Mouse (Mus musculus) gastrocnemius, postnatal 25 days (tissue): ENCODE measurements around the gene Tex2. TPM values are rescaled to one million over a fixed set of nuclear protein-coding genes. Genes with fewer than 3 reads are reported as not detected.
"Not testable (repeated sequence)": the region's sequence is repeated elsewhere in the genome, so short reads cannot be mapped to it uniquely, and the experiment has no call there.

Experiments used
- DNase-seq: peaks from one replicate; pipeline ENCODE4 v3.0.0; 2022
- total RNA-seq, 2 experiments: library from RNA; stranded (reverse); gene quantifications; 1 replicate in 1 of 2; 2 replicates in 1 of 2; pipeline ENCODE4 v1.2.3; 2021

The Tex2 gene
- total RNA-seq, 2 experiments from 2014 or later: 51.9 to 56.2 TPM

DNA sequence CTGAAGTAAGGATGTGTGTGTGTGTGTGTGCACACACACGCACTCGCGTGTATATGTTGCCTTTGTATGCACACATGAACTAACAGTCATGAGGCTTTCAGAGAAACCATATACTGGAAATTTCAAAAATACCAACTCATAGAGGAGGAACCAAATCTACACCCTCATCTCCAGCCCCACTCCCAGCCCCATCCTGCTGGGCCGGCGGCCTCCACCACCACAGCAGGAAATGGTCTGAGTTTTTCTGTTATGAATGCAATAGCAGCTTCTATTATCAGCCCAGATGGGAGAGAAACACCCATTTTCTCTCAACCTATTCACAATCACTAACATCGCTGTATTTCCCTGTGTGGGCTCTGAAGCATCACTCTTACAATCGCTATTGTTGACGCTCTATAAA is 8.8 kb upstream of the Tex2 start:
- no peak for DNase-seq

DNA sequence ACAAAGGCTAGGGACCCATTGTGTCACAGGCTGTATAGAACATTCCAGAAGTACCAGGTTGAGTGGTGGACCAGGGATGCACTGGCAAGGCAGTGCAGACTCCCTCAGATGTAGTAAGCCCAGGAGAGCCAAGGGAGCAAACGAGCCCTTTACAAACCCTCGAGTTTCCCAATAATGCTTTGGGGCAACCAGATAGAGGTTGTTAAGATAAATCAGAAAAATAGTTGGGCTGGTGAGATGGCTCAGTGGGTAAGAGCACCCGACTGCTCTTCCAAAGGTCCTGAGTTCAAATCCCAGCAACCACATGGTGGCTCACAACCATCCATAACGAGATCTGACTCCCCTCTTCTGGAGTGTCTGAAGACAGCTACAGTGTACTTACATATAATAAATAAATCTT is 5.5 kb upstream of the Tex2 start:
- not testable (repeated sequence) for DNase-seq

DNA sequence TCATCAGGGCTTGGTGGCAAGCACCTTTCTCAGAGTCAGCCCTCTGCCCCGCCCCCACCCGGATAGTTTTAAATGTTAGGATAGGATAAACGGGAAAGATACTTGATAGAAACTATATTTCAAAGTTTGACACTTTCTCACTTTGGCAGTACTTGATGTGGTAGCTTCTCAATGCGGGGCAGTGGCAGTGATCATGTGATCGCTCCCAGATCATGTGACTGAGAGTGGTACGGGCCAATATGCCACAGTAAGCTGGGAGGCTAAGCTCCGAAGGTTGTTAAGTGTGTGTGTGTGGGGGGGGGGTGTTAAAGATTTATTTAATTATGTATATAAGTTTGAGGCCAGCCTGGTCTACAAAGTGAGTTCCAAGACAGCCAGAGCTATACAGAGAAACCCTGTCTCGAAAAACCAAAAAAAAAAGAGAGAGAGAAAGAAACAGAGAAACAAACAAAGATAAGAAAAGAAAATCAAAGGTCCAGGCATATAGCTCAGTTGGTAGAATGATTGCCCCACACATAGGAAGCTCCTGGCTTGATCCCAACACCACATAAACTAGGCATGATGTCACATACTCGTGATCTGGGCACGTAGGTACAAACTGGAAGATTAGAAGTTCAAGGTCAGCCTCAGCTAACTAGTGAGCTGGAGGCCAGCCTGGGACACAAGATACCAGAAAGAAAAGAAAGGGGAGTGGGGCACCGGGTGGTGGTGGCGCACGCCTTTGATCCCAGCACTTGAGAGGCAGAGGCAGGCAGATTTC is 4.8 kb upstream of the Tex2 start:
- DNase-seq: no peak

DNA sequence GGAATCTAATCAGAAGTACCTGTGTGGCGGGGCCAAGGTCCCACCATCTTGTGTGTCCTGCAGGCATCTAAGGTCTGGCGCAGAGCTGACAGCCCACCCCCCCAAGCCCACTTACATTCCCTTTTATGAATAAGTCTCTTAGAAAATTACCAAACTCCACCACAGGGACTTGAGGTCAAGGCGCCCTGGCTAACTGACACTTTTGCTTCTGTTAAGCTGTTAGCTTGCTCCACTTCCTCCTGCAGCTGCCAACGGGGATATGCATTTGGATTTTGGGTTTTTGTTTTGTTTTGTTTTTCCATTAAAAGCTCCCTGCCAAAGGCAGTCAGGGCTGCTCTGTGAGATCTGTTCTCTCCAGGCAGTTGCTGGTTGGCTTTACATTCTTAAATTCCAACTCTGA is 2.3 kb upstream of the Tex2 start:
- no peak for DNase-seq

DNA sequence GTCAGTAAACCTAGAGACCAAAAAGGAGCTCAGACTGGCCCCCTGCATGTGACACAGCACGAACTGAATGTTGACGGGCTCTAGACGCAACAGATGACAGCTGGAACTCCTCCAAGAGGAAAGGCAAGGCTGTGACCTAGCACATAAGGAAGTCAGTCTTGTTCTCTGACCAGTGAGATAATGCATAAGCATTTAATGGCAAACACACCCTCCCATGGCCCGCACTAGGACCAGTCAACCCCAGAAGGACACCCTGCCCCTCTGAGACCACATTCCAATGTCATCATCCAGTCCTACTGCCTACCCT is 1.1 kb upstream of the Tex2 start:
- DNase-seq: no peak

DNA sequence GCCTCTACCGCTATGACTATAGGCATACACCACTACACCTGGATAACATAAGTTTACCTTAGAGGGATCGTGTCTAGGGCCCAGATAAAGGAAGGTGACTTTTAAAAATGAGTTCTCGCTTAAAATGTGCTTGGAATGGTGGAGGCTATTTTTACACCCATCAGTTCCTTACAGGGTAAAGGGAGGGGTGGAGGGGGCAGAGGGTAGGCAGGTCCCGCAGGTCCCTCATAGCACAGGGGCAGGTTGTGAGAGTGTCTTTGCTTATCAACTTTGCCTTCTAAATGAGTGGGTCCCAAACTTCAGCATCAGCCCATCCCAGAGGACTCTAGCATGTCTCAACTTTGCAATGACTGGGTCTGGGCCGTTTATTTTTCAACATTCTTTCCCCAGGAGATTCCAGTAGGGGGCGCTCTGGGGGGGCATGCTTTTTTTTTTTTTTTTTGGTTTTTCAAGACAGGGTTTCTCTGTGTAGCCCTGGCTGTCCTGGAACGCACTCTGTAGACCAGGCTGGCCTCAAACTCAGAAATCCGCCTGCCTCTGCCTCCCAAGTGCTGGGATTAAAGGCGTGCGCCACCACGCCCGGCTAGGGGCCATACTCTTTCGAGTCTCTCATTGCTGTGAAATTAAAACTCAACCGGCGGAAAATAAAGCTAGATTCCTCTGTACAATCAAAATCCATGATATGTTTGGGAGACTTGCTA is 565 bp upstream of the Tex2 start:
- no peak for DNase-seq

DNA sequence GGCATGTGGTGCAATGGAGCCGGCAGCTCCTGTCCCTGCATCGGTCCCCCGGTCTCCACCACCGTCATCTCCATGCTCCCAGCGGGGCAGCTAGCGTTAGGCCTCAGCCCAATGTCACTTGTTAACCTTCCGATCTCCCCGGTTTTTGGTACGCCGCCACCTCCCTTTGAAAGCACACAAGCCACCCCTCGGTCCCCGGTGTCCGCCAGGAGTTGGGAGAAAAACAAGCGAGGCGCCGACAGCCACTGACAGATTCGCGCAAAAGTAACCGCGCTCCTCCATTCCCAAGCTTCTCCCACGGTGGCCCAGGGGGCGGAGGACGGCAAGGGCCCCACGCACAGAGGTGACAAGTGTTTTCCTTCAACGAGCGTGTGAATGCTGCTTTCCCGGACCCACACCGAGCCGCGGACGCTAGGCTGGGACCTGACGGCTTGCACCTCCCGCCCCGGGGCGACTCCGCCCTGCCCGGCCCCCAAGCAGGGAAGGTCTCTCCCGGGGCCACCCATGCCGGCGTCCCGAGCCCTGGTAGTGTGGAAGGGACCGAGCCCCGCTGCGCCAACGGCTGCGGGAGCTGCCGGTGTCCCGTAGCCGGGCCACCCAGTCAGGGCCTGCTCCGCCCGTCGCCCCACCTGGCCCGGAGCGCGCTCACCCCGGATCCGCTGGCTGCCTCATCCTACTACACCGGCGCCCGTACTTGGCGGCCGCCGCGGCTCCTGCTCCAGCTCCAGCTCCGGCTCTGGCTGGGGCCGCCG is 838 bp downstream of the Tex2 start:
- DNase-seq: peak; percentile 45

DNA sequence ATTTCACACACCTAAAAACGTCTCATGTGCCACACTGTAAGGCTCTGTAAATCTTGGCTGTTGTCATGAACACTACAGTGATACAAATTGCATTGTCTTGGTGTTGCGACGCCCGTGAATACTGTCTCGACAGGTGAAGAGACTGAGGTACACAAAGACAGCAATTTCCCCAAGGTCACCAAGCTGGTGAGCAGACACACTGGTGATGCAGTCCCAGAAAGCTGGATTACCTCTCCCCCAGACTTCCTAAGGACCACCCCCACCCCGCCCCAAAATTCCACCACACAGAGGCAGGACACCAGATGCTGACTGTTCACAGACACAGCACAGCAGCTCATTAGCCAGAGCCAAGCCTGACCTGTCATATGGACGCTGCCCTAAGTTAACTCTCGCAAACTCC is 3.5 kb downstream of the Tex2 start:
- DNase-seq: no peak

DNA sequence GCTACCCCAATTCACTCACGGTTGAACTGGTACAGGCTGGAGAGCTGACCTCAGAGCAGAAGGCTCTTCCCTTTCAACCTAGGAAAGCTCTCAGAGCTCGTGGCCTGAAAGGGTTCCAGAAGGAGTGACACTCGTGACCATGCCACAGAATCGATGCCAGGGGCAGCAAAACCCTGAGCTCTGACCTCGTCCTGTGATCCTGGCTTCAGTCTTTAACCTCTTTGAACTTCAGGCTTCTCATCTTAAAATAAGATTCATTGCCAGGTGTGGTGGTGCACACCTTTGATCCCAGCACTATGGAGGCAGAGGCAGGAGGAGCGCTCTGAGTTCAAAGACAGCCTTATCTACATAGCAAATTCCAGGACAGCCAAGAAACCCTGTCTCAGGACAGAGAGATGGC is 5.9 kb downstream of the Tex2 start:
- no peak for DNase-seq

DNA sequence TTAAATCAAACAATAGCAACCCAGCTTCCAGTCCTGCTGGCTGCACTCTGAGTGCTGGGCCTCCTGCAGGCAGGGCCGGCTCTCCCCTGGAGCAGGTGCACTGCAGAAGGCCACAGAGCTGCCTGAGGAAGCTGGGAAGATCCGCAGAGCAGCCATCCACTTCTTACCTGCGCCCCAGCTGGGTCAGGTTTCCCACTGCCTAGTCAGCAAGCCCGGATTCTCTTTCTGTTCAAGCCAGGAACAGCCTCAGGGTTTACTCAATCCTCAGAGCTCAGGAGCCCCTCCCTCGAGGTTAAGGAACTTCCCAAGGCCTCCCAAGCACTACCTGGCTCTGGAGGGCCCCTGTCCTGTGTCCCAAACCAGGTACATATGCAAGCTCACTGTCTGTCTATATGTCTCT is 7.2 kb downstream of the Tex2 start:
- DNase-seq: no peak

DNA sequence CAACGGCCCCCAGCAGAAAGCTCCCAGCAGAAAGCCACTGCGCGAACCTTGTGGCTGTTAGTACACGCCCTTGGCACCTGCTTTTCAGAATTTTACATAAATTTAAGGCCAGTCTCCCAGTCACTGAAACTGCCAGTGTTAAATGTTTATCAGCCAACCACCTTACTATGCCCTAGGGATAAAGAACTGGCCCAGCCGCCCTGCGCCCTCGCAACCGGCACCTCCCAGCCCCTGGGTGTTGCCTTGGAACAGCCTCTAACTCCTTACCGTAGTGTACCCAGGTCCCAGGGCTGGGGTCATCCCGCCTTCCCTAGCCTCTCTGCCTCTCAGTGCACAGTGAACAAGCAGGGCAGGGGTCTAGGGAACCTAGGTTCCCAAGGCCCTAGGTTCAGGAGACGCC is 10.0 kb downstream of the Tex2 start:
- DNase-seq: no peak

DNA sequence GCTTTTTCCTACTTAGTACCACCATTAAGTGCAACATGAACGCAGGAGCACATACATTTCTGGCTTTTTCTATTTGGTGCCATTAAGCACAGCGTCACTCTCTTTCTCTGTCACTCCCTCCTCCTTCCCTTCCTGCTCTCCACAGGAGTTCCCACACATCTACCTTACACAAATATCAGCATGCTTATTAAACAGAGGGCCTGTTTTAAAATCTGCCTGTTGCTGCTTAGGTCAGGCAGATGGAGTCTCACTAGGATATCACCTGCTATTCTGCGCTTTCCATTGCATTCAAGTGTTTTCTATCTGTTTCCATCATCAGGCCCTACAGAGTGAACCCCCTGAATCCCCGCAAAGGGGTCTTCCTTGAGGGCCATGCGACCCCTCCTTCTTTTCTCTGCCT is 13.1 kb downstream of the Tex2 start:
- no peak for DNase-seq

DNA sequence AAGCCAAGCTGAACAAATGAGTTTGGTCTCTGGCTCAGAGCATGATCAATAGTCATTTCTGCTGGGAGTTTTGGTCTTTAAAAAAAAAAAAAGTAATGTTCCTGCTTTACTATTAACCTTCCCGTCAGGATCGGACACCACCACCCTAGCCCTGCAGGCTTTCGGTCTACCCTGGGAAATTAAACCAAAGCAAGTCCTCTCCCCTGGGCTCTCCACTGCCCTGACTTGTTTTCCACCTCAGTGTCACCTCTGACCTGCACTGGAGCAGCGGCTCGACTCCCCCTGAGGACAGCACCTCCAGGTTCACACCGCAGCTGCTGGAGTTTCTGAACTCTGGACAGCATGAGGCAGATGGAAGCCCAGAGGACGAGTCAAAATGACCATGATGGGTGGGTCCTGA is 13.9 kb downstream of the Tex2 start:
- no peak for DNase-seq

DNA sequence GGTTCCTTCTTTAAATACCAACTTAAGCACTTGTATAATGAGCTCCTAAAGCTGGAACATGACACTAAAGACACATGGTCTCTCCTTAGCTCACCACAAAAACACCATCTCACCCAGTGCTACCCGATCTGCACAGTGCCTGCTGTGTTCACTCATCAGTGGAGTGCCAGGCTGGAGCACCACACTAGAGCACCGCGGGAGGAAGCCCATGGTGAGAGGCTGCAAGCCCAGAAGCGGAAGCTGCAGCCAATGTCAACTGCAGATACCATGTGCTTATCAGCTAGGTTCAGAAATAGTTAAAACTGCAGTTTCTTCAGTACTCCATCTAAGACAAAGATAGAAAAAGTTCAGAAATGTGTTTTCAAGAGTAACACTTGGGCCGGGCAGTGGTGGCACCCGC is 14.9 kb downstream of the Tex2 start:
- DNase-seq: no peak

DNA sequence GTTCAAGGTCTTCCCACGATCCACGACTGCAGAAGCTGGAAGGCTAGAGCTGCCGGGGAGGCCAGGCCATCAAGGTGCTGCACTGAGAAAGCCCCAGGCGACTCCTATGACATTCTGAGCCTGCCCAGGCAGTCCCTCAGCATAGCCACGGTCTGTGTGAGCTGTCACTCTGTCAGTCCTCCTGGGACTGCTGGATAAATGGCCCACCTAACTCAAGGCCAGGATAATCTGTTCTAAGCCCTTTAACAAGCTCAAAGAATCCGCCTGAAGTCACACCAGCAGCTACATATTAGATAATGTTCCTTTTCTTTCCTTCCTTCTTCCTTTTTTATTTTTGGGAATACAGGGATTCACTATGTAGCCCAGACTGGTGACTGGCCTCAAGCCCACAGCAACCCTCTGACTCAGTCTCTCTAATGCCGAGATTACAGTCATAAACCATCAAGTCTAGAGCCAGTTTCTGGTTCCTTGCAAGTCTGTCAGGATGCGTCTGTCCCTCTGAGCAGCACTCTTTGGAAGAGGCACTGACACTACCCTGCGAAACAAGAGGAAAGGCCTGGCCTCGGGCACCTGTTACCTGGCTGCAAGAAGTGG is 15.4 kb downstream of the Tex2 start:
- no peak for DNase-seq

DNA sequence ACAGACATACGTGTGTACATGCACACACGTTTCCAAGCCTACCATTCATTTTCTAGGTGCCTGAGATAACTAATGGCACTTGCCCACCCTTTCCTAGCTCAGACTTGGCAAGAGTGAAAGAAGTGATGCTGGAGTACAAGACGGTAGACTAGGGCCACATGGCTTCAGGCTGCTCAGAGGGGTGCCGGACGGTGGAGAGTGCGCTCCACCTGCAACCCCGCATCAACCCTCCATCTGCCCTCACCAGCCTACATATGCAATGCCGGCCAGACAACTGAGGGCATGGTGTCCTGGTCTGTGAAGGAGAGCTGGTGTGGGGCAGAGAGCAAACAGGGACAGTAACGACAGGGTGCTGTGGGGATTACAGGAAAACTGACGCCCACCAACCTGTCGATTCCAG is 22.0 kb downstream of the Tex2 start:
- no peak for DNase-seq

DNA sequence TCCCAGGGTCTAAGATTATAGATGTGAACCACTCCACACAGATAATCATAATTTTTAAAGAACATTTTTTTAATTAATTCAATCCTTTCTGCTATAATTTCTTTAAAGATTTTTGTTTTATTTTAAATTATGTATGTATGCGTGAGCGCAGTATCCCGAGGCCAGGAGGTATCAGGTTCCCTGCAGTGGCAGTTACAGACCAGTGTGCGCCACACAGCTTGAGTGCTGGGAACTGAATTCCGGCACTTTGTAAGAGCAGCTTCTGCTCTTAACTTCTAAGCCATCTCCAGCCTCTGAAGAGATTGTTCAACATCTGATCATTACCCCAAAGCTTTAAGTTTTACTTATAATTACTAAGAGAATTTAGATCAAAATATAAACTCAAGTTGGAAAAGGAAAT is 23.1 kb downstream of the Tex2 start:
- no peak for DNase-seq

DNA sequence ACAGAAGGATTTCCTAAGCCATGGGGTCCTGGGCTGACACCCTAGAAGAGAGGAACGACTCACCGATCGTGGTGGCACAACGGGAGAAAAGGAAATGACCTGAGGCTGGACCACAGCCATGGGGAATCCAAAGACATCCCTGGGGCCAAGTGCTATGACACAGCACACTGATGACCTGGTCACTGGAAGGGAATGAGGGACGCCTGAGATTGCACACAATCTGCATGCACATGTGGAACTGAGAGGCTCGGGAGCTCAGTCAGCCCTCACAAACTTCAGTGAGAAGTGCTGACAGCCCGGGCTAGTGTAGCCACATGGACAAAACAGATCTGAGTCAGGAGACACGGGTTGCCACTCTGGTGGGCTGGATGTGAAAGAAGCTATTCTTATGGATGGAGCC is 24.4 kb downstream of the Tex2 start:
- no peak for DNase-seq

DNA sequence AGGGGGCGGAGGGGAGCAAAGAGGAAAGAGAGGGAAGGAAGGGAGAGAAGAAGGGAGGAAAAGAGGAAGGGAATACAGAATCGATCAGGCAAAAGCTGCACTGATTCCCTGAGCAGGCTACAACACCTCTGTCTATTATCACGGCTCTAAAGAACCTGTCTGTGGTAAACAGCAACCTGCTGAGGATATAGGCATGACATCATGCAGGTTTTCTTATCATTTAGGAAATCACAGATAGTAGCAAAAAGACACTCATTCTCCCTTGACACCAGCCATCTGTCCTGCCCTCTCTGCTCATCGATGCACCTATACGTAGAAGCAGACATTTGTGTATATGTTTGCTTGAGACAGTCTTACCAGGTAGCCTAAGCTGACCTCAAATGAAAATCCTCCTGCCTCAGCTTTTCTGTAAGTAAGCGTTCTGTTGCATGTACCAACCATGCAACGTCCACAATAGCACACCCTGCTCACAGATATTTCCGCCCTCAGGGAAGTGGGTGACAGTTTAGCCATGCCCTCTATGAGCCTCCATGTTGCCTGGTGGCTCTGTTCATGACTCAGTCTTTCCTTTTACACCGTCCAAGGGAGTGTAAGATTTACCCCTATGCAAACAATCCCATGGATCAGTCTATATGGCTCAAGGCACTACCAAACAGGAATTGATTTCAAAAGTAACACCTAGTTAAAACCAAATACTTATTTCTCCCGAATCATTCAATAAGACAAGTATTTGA is 25.3 kb downstream of the Tex2 start:
- no peak for DNase-seq

DNA sequence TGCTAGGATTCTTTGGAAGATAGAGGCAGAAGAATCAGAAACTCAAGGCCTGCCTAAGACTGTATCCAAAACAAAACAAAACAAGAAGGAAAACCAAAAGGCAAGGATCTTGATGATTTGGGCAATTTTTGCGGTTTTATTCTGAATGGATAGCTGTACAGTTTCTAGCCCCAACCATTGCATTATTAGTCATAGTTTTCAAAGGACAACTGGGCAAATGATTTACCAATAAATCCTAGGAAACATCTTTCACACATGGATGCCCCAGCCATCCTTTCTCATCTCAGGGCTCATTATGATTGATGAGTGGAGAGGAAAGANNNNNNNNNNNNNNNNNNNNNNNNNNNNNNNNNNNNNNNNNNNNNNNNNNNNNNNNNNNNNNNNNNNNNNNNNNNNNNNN is 29.4 kb downstream of the Tex2 start:
- DNase-seq: no peak

DNA sequence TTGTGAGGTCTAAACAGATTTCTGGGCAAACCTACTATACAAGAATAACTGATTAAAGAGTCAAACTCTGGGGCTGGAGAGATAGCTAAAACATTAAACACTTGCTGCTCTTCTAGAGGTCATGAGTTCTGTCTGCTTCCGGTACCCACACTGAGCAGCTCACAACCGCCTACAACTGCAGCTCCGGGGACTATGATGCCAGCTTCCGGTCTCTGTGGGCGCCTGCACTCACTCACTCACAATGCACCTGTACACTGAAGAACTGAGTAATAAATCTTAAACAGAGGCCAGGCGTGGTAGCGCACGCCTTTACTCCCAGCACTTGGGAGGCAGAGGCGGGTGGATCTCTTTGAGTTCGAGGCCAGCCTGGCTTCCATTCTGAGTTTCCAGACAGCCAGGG is 31.9 kb downstream of the Tex2 start:
- no peak for DNase-seq

DNA sequence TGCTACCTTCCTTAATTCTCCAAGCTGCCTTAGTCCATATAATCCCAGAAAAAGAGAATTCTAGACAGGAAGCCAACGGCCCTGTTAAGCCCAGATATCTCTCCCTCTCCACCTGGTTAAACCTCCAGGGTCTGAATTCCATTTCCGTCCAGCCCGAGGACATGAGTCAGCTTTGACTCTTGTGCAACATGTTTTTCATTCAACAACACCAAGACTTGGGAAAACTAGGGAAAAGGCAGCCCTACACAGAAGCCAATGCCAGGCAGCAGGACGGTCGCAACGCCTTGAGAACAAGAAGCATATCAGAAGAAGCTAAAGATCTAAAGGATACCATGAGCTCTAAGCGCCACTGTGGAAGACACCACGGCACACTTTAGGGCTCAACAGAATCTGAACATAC is 32.8 kb downstream of the Tex2 start:
- no peak for DNase-seq

DNA sequence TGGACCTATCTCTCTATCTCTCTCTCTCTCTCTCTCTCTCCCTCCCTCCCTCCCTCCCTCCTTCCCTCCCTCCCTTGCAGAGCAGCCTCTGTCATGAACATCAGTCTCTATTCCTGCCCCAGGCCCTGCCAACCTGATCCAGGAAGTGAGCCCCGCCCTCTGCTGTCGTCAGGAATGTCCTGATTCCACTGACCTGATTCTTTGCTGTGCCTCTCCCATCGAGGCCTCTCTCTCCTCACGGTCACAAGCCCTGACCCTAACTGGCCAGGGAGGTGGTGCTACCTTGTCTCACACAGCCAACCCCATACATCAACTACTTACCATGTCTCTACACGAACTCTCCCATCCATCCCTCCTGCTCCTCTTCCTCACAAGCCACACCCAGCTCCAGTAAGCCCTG is 33.3 kb downstream of the Tex2 start:
- DNase-seq: no peak
